Mouse (Mus musculus) neutrophil, adult 65 days (primary cell): Measurements from ENCODE around the gene Cpd. TPM values are rescaled to one million over a fixed set of nuclear protein-coding genes. Genes with fewer than 3 reads are reported as not detected.

Experiments
- total RNA-seq: library from RNA; stranded (reverse); gene quantifications from 2 replicates; pipeline ENCODE4 v1.2.4, GENCODE M21; 2023

The Cpd gene
- 82.6 and 103 TPM in 2 replicates for total RNA-seq

GRCm38 (mm10) chr11:76846878-76847222 lies at the start of gene Cpd:
Gene Cpd, minus strand, starts transcription at chr11:76847018.

GRCm38 (mm10) chr11:76763053-76763740 lies 83.6 kb downstream of the Cpd start, which contains the start of gene Gosr1:
Gene Gosr1, minus strand, starts transcription at chr11:76763579.

Other genes starting within 250 kb of the Cpd start
- gene Abr, start 224.7 kb downstream of the Cpd start, total RNA-seq = 113 and 161 TPM in 2 replicates
- not detected in 2 replicates for gene Bhlha9, start 174.5 kb downstream of the Cpd start, total RNA-seq
- not detected in 2 replicates for gene Trarg1, start 167.2 kb downstream of the Cpd start, total RNA-seq
- 42.0 and 49.0 TPM in 2 replicates for gene Gosr1, start 83.4 kb downstream of the Cpd start, total RNA-seq
- not detected in 2 replicates for gene Tmigd1, start 55.1 kb upstream of the Cpd start, total RNA-seq
- gene Blmh, start 77.8 kb upstream of the Cpd start, total RNA-seq = 29.2 and 30.5 TPM in 2 replicates
- 0.22 TPM in 1 of 2 replicates, not detected in the other for gene Slc6a4, start 151.6 kb upstream of the Cpd start, total RNA-seq
- 20.8 and 32.1 TPM in 2 replicates for gene Nsrp1, start 231.4 kb upstream of the Cpd start, total RNA-seq